Mouse (Mus musculus) cerebellum, adult 2 months (tissue): ENCODE data around the gene Ankrd2.

ENCODE experiments used
- CTCF ChIP-seq: fragments of 200-500 bp; IDR thresholded peaks from 2 replicates; pipeline ENCODE4 v1.5.1; 2011; ENCODE audit warnings: low read depth, mild to moderate bottlenecking, control low read depth, low read length, moderate library complexity, borderline replicate concordance; ENCODE audit not compliant: insufficient read depth
- POLR2A ChIP-seq: fragments of 200-500 bp; IDR thresholded peaks from 2 replicates; pipeline ENCODE4 v1.6.1; 2011; ENCODE audit warnings: low read length, control low read depth, borderline replicate concordance; ENCODE audit not compliant: insufficient read depth

DNA sequence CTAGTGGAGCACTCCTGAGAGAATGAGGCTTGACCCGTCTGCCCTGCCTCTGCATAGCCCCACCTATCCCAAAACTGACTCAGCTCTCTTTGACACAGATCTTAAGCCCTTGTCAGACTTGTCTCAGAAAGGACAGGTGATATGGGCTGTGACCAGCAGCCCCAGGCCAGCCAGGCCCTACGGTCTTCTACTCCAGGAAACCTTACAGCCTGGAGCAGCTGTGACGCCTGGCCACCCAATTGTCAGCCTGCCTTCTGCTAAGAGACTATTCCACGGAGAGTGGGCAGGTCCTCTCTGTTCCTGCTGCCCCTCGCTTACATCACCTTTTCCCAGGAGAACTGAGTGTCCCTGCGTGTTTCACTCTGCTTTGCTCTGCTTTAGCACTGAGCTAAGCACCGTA is 24.7 kb upstream of the Ankrd2 start:
- no peak for TF ChIP-seq CTCF
- no peak for TF ChIP-seq POLR2A
